Mouse (Mus musculus): ENCODE measurements around the gene Egln3. TPM values are rescaled to one million over a fixed set of nuclear protein-coding genes. Genes with fewer than 3 reads are reported as not detected.

The Egln3 gene
- polyA plus RNA-seq, 1 experiment from 2014 or later: 23.0 TPM

DNA sequence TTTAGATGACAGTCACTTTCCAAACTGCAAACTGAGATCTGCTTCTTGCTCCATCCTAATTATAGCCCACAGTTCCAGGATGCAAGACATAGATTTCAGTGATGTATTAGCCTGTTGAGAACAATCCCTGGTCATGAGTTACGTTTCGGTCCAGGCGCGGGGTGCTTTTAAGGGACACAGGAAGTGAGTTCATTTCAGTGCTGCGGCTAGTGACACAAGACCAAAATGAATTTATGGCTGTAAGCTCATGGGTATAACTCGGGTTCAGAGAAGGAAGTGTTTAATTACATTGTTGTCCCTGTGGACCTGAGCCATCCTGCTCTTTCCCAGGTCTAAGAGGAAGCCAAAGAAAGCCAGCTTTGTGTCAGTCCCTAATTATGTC lies 5.5 kb upstream of the Egln3 start:
- H3K36me3 ChIP-seq (ENCODE audit: control insufficient read depth, insufficient read depth, low read length): no peaks in the 10 kb centered on the region
- peak; percentile 41 for ATAC-seq (ENCODE audit: low read depth)
- H3K9ac ChIP-seq (ENCODE audit: low read length): no peak overlapping the region
- 30% methylated on average over 6 of the region's 6 CpGs for WGBS
- no peak overlapping the region for H3K4me2 ChIP-seq (ENCODE audit: low read depth, low read length)
- no peak overlapping the region for H3K4me3 ChIP-seq (ENCODE audit: low read length)
- H3K9me3 ChIP-seq (ENCODE audit: control insufficient read depth, low read length): peaks cover 2% of the 10 kb centered on the region; the same call in 1 of the 2 replicates
- H3K4me1 ChIP-seq (replicated peaks; ENCODE audit: control insufficient read depth, insufficient read depth, low read length): peaks cover 5% of the 10 kb centered on the region; the same call in 1 of the 2 replicates
- no peaks in the 10 kb centered on the region for H3K27me3 ChIP-seq (ENCODE audit: control insufficient read depth, insufficient read depth, low read depth, low read length)
- peak overlapping the region; percentile 60 for H3K27ac ChIP-seq (ENCODE audit: low read length)

DNA sequence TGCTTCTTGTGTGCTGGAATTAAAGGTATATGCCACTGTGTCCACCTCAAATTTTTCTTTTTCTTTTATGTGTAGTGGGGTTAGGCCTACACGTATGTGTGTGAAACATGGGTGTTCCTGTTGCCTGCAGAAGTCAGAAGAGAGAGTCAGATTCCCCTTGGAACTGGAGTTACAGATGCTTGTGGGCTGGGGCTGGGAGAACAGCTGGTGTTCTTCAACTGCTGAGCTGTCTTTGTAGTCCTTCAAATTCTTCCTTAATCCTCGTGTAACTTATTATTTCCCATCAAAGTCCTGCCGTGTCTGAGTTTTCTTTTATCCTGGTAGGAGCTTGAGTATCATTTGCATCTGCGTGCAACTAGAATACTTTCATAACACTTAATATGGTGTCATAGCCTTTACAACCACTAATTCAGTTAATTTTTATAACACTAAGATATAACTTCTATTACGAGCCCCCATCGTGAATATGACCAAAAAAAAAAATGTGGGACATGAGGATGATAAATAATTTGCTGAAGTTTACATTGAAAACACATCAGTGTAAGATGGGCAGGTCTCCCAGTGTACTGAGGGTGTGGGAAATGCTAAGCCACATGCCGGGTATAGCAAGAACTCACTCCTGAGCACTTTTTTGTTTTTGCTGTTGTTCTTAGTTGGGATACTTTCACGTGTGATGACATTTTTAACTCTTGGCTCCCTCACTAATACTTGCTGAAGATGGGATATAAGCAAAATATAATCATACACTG lies 4.9 kb upstream of the Egln3 start:
- peak; percentile 59 for ATAC-seq (ENCODE audit: low read depth)
- Histone ChIP-seq H3K36me3 (ENCODE audit: control insufficient read depth, insufficient read depth, low read length) (no peaks in the 10 kb centered on the region), H3K4me3 (ENCODE audit: low read length) (no peak overlapping the region), H3K4me1 (replicated peaks; ENCODE audit: control insufficient read depth, insufficient read depth, low read length) (peaks cover 6% of the 10 kb centered on the region; the same call in 1 of the 2 replicates), H3K4me2 (ENCODE audit: low read depth, low read length) (no peak overlapping the region), H3K9me3 (ENCODE audit: control insufficient read depth, low read length) (peaks cover 2% of the 10 kb centered on the region; the same call in 1 of the 2 replicates), H3K27me3 (ENCODE audit: control insufficient read depth, insufficient read depth, low read depth, low read length) (no peaks in the 10 kb centered on the region), H3K9ac (ENCODE audit: low read length) (no peak overlapping the region), H3K27ac (ENCODE audit: low read length) (peak overlapping the region; percentile 60)
- 45% methylated on average over 8 of the region's 8 CpGs for WGBS

DNA sequence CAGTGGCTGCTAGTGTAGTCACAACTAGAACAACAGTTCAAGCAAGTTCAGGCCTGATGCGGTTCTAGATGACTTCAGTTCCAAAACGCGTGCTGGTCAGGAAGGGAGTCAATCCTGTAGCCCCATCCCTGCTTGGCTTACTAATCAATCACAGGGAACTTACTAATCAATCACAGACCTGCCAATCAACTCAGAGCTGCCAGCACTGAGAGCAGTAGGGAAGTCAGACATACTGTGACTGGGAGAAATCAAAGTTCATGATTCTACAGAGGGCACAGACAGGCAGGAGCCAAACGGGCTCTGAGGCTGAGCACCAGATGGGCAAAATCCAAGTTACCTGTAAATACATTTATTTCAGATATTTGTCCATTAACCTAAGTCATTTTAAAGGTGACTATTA lies 2.1 kb upstream of the Egln3 start:
- H3K27me3 ChIP-seq (ENCODE audit: control insufficient read depth, insufficient read depth, low read depth, low read length): no peaks in the 10 kb centered on the region
- no peak for ATAC-seq (ENCODE audit: low read depth)
- peaks cover 2% of the 10 kb centered on the region; the same call in 1 of the 2 replicates for H3K9me3 ChIP-seq (ENCODE audit: control insufficient read depth, low read length)
- no peak overlapping the region for H3K9ac ChIP-seq (ENCODE audit: low read length)
- peaks cover 9% of the 10 kb centered on the region; the same call in 1 of the 2 replicates for H3K4me1 ChIP-seq (replicated peaks; ENCODE audit: control insufficient read depth, insufficient read depth, low read length)
- no peak overlapping the region for H3K27ac ChIP-seq (ENCODE audit: low read length)
- H3K36me3 ChIP-seq (ENCODE audit: control insufficient read depth, insufficient read depth, low read length): no peaks in the 10 kb centered on the region
- no peak overlapping the region for H3K4me3 ChIP-seq (ENCODE audit: low read length)
- 89% methylated on average over 4 of the region's 4 CpGs for WGBS
- no peak overlapping the region for H3K4me2 ChIP-seq (ENCODE audit: low read depth, low read length)

DNA sequence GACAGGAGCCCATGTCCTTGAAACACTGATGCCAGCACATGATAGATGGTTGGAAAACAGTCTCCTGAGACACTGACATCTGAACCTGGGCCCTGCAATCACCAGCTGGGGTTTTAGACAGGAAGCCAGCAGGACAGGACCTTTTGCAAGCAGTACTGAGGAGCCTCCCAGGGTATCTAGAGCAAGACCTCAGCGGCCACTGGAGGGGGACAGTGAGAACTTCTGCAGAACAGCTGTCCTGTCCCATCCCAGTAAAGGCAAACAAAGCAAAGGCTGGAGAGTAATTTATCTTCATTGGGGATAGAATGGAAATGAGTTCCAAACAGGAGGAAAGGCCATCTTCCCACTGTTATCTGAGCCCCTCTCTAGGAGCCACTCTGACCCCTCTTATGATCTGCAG lies 1.5 kb upstream of the Egln3 start:
- peaks cover 2% of the 10 kb centered on the region; the same call in 1 of the 2 replicates for H3K9me3 ChIP-seq (ENCODE audit: control insufficient read depth, low read length)
- no peaks in the 10 kb centered on the region for H3K36me3 ChIP-seq (ENCODE audit: control insufficient read depth, insufficient read depth, low read length)
- H3K27ac ChIP-seq (ENCODE audit: low read length): no peak overlapping the region
- H3K27me3 ChIP-seq (ENCODE audit: control insufficient read depth, insufficient read depth, low read depth, low read length): no peaks in the 10 kb centered on the region
- H3K4me2 ChIP-seq (ENCODE audit: low read depth, low read length): no peak overlapping the region
- H3K4me1 ChIP-seq (replicated peaks; ENCODE audit: control insufficient read depth, insufficient read depth, low read length): peaks cover 9% of the 10 kb centered on the region; the same call in 1 of the 2 replicates
- ATAC-seq (ENCODE audit: low read depth): no peak; the same call in 1 of the 2 replicates
- H3K4me3 ChIP-seq (ENCODE audit: low read length): no peak overlapping the region
- 10% methylated on average over 1 of the region's 1 CpGs for WGBS
- no peak overlapping the region for H3K9ac ChIP-seq (ENCODE audit: low read length)

DNA sequence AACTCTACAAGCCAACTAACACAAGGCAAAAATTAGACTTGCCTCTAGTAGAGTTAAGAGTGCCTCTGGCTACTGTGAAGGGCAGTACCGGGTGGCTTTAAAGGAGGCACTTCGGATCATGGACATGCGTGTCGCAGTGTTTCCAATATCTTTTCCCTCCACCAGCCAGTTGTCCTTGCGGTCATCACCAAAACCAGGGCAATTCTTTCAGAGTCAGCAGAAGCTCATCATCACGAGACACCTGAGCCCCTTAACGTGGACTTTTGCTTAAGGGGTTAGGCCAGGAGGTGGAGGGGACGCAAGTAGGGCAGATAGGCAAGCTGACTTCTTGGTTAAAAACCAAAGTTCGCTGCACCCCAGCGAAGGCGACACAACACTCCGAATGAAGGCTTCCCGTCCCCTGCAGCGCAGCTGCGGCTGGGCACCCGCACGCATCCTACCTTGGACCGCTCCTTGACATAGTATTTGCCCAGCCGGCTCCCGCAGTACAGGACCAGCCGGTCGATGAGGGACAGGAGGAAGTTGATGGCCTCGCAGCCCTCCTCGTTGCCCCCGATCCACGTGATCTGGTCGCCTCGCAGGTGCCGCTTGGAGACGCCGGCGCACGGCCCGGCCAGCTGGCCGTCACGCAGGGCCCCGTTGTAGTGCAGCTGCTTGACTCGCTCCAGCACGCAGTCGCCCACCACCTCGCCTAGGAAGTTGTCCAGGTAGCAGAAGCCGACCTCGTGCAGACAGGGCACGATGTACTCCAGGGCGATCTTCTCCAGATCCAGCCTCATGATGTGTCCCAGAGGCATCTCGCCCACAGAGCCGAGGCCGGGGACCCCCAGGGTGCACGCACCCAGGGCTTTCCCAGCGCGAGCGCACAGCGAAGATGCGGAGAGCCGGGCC lies 650 bp downstream of the Egln3 start:
- H3K4me1 ChIP-seq (replicated peaks; ENCODE audit: control insufficient read depth, insufficient read depth, low read length): peaks cover 14% of the 10 kb centered on the region
- no peaks in the 10 kb centered on the region for H3K36me3 ChIP-seq (ENCODE audit: control insufficient read depth, insufficient read depth, low read length)
- peak overlapping the region; percentile 83 for H3K9ac ChIP-seq (ENCODE audit: low read length)
- 2% methylated on average over 55 of the region's 55 CpGs for WGBS
- H3K27me3 ChIP-seq (ENCODE audit: control insufficient read depth, insufficient read depth, low read depth, low read length): no peaks in the 10 kb centered on the region
- peak; percentile 43 for ATAC-seq (ENCODE audit: low read depth)
- H3K9me3 ChIP-seq (ENCODE audit: control insufficient read depth, low read length): peaks cover 2% of the 10 kb centered on the region; the same call in 1 of the 2 replicates
- H3K4me3 ChIP-seq (ENCODE audit: low read length): peak overlapping the region; percentile 73
- H3K4me2 ChIP-seq (ENCODE audit: low read depth, low read length): peak overlapping the region; percentile 89
- H3K27ac ChIP-seq (ENCODE audit: low read length): peak overlapping the region; percentile 77

DNA sequence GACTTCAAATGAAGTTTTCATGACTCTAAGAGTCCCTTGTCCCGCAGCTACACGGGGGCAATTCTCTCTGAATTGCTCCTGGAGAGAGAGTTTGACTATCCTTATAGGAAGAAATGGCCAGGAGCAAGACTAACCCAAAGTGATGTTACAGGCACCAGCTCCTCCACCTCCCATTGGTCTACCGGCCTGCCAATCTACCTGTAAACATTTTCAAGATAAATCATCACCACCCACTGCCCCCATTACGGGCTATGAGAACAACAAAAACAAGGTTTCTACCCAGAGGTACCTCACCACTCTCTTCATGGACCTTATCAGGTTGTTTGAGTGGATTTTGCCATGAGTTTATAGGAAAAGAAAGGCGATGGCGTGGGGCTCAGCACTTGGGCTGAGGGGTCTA lies 1.4 kb downstream of the Egln3 start:
- no peak for ATAC-seq (ENCODE audit: low read depth)
- H3K4me3 ChIP-seq (ENCODE audit: low read length): peak overlapping the region; percentile 73
- H3K36me3 ChIP-seq (ENCODE audit: control insufficient read depth, insufficient read depth, low read length): no peaks in the 10 kb centered on the region
- peaks cover 2% of the 10 kb centered on the region; the same call in 1 of the 2 replicates for H3K9me3 ChIP-seq (ENCODE audit: control insufficient read depth, low read length)
- 26% methylated on average over 6 of the region's 6 CpGs for WGBS
- 0 out of 2 replicates have a peak overlapping the region, but pooled peaks have one; percentile 3 for H3K27ac ChIP-seq (ENCODE audit: low read length)
- H3K27me3 ChIP-seq (ENCODE audit: control insufficient read depth, insufficient read depth, low read depth, low read length): no peaks in the 10 kb centered on the region
- peaks cover 22% of the 10 kb centered on the region for H3K4me1 ChIP-seq (replicated peaks; ENCODE audit: control insufficient read depth, insufficient read depth, low read length)
- peak overlapping the region; percentile 83 for H3K9ac ChIP-seq (ENCODE audit: low read length)
- H3K4me2 ChIP-seq (ENCODE audit: low read depth, low read length): peak overlapping the region; percentile 89

DNA sequence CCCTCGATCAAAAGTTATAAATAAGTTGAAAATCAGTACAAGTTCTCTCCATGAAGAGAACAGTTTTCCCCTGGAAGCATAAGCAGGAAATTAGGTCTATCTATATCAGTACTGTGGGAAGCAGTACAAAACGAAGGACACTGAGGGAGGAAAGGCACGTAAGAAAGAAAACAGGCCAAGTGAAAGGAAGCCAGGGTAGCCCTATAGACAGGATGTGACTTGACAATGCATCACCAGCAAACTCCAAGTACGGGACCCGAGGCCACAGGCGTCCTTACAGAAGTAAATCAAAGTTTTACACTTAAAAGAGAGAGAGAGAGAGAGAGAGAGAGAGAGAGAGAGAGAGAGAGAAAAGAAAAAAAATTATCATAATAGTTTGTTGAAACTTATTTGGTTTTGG lies 2.8 kb downstream of the Egln3 start:
- Histone ChIP-seq H3K4me2 (ENCODE audit: low read depth, low read length) (peak overlapping the region; percentile 89), H3K27ac (ENCODE audit: low read length) (peak overlapping the region; percentile 67), H3K36me3 (ENCODE audit: control insufficient read depth, insufficient read depth, low read length) (no peaks in the 10 kb centered on the region), H3K9me3 (ENCODE audit: control insufficient read depth, low read length) (no peaks in the 10 kb centered on the region), H3K4me3 (ENCODE audit: low read length) (peak overlapping the region; percentile 73), H3K27me3 (ENCODE audit: control insufficient read depth, insufficient read depth, low read depth, low read length) (no peaks in the 10 kb centered on the region), H3K4me1 (replicated peaks; ENCODE audit: control insufficient read depth, insufficient read depth, low read length) (peaks cover 35% of the 10 kb centered on the region), H3K9ac (ENCODE audit: low read length) (no peak overlapping the region)
- WGBS: 36% methylated on average over 6 of the region's 6 CpGs
- ATAC-seq (ENCODE audit: low read depth): no peak

DNA sequence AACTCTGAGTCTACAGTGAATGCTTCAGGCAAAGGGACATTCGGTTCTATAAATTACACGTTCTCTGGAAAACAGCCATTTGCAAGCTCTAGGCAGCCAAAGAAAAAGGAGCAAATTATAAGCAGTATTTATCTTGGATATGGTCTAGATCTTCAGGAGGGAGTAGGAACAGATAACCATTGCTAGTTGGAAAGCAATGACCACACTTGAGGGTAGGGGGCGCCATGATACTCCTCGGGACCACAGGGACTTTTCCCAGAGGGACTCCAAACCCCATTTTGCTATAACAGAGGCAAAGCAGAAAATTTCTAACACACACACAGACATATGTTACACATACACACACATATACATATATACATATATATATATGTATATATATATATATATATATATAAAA lies 3.5 kb downstream of the Egln3 start:
- H3K27ac ChIP-seq (ENCODE audit: low read length): peak overlapping the region; percentile 54
- no peaks in the 10 kb centered on the region for H3K9me3 ChIP-seq (ENCODE audit: control insufficient read depth, low read length)
- peak overlapping the region; percentile 32; the same call in 1 of the 2 replicates for H3K9ac ChIP-seq (ENCODE audit: low read length)
- ATAC-seq (ENCODE audit: low read depth): peak; percentile 14; the same call in 1 of the 2 replicates
- peak overlapping the region; percentile 33 for H3K4me2 ChIP-seq (ENCODE audit: low read depth, low read length)
- H3K4me1 ChIP-seq (replicated peaks; ENCODE audit: control insufficient read depth, insufficient read depth, low read length): peaks cover 35% of the 10 kb centered on the region
- peak overlapping the region; percentile 14 for H3K4me3 ChIP-seq (ENCODE audit: low read length)
- WGBS: 30% methylated on average over 4 of the region's 4 CpGs
- H3K27me3 ChIP-seq (ENCODE audit: control insufficient read depth, insufficient read depth, low read depth, low read length): no peaks in the 10 kb centered on the region
- no peaks in the 10 kb centered on the region for H3K36me3 ChIP-seq (ENCODE audit: control insufficient read depth, insufficient read depth, low read length)

Data from lung, embryonic 16.5 days (tissue).